Mouse (Mus musculus): ENCODE data around the gene Gpr180. TPM values are rescaled to one million over a fixed set of nuclear protein-coding genes. Genes with fewer than 3 reads are reported as not detected.

The Gpr180 gene
- total RNA-seq, 2 experiments from 2014 or later, result 26.4 to 26.5 TPM

GRCm38 (mm10) chr14:118202006-118202405, 65.0 kb downstream of the Gpr180 start:
- DNase-seq (ENCODE audit: low spot score in 2 of 2), result no peak

- DNase-seq (ENCODE audit: low spot score in 2 of 2), result no peak
These were observed 66.1 kb downstream of the Gpr180 start for GRCm38 (mm10) chr14:118203031-118203430.

DNA sequence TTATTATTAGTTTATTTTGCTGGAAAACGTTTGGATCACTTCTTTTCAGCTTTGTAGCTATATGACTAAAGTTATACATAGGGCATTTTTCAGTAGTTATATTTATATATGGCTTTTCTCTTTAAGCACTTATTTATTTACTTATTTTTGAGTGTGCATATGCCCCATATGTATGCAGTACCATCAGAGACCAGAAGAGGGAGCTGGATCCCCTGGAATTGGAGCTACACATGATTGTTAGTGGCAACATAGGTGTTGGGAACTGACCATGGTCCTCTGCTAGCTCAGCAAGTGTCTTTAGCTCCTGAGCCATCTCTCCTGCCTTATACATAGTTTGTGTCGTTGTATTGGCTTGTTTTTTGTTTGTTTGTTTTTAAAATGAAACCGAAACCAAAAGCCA, 70.4 kb downstream of the Gpr180 start:
- DNase-seq (ENCODE audit: low spot score in 2 of 2), result no peak

DNA sequence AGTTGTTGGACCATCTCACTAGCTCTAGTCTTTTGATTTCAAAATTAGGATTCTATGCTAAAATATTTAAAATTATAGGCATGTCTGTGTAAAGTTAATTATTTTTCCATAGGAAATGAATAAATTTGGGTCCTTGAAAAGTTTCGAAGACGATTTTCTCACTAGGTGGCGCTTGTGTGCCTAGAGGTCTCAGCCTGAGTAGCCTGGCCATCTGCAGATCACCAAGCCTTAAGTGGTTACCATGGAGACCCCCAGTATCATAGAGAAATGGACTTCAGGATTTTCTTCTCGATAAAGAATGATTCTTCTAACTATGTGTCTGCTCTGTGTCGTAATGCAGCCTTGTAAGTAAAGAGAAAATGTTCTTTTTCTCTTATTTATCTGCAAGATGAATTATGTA, 72.7 kb downstream of the Gpr180 start:
- DNase-seq (ENCODE audit: low spot score in 2 of 2), result peak in 1 of 2 experiments; percentile 45

DNA sequence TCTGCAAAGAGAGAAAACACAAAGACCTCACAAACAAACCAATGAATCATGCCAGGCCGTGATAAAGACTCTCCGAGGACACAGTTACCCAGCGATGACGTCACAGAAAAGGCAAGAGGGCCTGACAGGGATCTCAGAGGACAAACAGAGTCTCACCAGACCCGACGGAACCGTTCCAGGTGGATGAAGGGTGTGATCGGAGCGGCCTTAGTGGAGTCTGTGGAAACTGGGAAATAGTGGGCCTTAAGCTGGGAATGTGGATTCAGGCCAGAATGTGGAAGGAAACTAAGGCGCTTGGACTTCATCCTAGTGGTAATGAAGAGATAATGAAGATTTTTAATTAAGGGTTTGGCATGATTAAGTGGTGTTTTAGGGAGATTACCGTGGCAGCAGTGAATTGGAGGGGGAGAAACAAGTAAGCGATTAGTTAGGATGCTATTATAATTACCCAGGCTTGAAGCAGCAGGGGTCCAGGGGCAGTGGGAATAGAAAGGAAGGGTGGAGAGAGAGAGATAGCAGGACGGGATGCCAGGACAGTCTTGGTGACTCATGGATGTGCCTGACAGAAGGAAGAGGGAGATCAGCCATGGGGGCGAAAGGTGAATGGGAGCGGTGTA, 75.3 kb downstream of the Gpr180 start:
- DNase-seq (ENCODE audit: low spot score in 2 of 2), result no peak

Other genes with a start within 250 kb of the Gpr180 start
- gene Dct, start 84.9 kb upstream of the Gpr180 start, total RNA-seq (2021), result 1 to 10 TPM in 1 of 2 experiments, under 1 TPM in 1; 0.83 to 1.0 TPM
- gene Tgds, start 4.4 kb upstream of the Gpr180 start, total RNA-seq (2021), result 10 to 100 TPM; 11.0 to 11.3 TPM
- gene Sox21, start 99.9 kb downstream of the Gpr180 start, total RNA-seq (2021), result 1 to 10 TPM; 9.1 to 9.7 TPM
- gene Gm9376, start 129.8 kb downstream of the Gpr180 start, total RNA-seq (2021), result not detected